Mouse (Mus musculus) embryonic facial prominence, embryonic 15.5 days (tissue): ENCODE measurements at regions not wholly inside any gene's neighbourhood (a gene's known extent, or its start where the extent isn't known, plus 50 kb on each side); places are given as distances from the start of the nearest gene placed in this dataset.
A peak's percentile ranks its signal among the peaks of the same experiment; 100 is the strongest.

ENCODE experiments used
- ATAC-seq: fragments of 200-750 bp; cut with Nextera tagmentation; 2 replicates; pipeline ENCODE4 v1.8.0; 2017; ENCODE audit warnings: low read depth, moderate TSS enrichment; ENCODE audit not compliant: insufficient number of reproducible peaks, low FRiP score, low TSS enrichment
- H3K27ac ChIP-seq: fragments of 300-500 bp; sonication (generic); replicated peaks from 2 replicates; pipeline ENCODE4 v1.5.1; 2015; ENCODE audit warnings: mild to moderate bottlenecking, inconsistent platforms
- H3K27me3 ChIP-seq: fragments of 300-500 bp; sonication (generic); 2 replicates; pipeline ENCODE4 v1.6.1; 2015; ENCODE audit warnings: inconsistent platforms
- H3K36me3 ChIP-seq: fragments of 300-500 bp; sonication (generic); 2 replicates; pipeline ENCODE4 v1.6.1; 2015; ENCODE audit warnings: mild to moderate bottlenecking, inconsistent platforms
- H3K4me1 ChIP-seq: fragments of 300-500 bp; sonication (generic); 2 replicates; pipeline ENCODE4 v1.6.1; 2015; ENCODE audit warnings: inconsistent platforms
- H3K4me2 ChIP-seq: fragments of 300-500 bp; sonication (generic); replicated peaks from 2 replicates; pipeline ENCODE4 v1.6.1; 2015; ENCODE audit warnings: mild to moderate bottlenecking, inconsistent platforms
- H3K4me3 ChIP-seq: fragments of 300-500 bp; sonication (generic); replicated peaks from 2 replicates; pipeline ENCODE4 v1.5.1; 2015; ENCODE audit warnings: mild to moderate bottlenecking, inconsistent platforms
- H3K9ac ChIP-seq: fragments of 300-500 bp; sonication (generic); 2 replicates; pipeline ENCODE4 v1.6.1; 2015; ENCODE audit warnings: inconsistent platforms
- H3K9me3 ChIP-seq: fragments of 300-500 bp; sonication (generic); replicated peaks from 2 replicates; pipeline ENCODE4 v1.6.1; 2016; ENCODE audit warnings: inconsistent platforms
- WGBS: fragments of 180-500 bp; shearing (Covaris S2); methylation state at CpG from one replicate; pipeline ENCODE4 v1.1.7; 2015; 5-methylcytosine and 5-hydroxymethylcytosine counted together

GRCm38 (mm10) chr2:50967133-50967532 lies 181.8 kb downstream of the Rnd3 start:
- H3K4me2 ChIP-seq = no peak overlapping the region

GRCm38 (mm10) chr2:50965485-50966017 lies 183.4 kb downstream of the Rnd3 start:
- no peak overlapping the region for H3K27ac ChIP-seq
- no peak for ATAC-seq
- no peaks in the 10 kb centered on the region for H3K9me3 ChIP-seq
- H3K27me3 ChIP-seq = no peaks in the 10 kb centered on the region
- no peak overlapping the region for H3K9ac ChIP-seq
- no peaks in the 10 kb centered on the region for H3K36me3 ChIP-seq
- no peak overlapping the region for H3K4me2 ChIP-seq
- H3K4me3 ChIP-seq = no peak overlapping the region
- H3K4me1 ChIP-seq = no peaks in the 10 kb centered on the region
- 82% methylated on average over 8 of the region's 8 CpGs for WGBS

More at GRCm38 (mm10) chr2:50967133-50967532, 181.8 kb downstream of the Rnd3 start:
- Histone ChIP-seq H3K4me3 (no peak overlapping the region), H3K4me1 (peaks cover 9% of the 10 kb centered on the region), H3K9ac (no peak overlapping the region), H3K9me3 (no peaks in the 10 kb centered on the region), H3K27me3 (no peaks in the 10 kb centered on the region), H3K36me3 (no peaks in the 10 kb centered on the region), H3K27ac (no peak overlapping the region)
- ATAC-seq = no peak
- WGBS = 69% methylated on average over 4 of the region's 4 CpGs

GRCm38 (mm10) chr2:50964062-50964461 lies 184.8 kb downstream of the Rnd3 start:
- Histone ChIP-seq H3K4me2 (no peak overlapping the region), H3K9ac (no peak overlapping the region), H3K27me3 (no peaks in the 10 kb centered on the region), H3K36me3 (no peaks in the 10 kb centered on the region), H3K4me1 (no peaks in the 10 kb centered on the region), H3K9me3 (no peaks in the 10 kb centered on the region), H3K4me3 (no peak overlapping the region), H3K27ac (no peak overlapping the region)
- no peak for ATAC-seq
- WGBS = 86% methylated on average over 3 of the region's 3 CpGs

- no peak overlapping the region for H3K4me3 ChIP-seq
- H3K4me2 ChIP-seq = no peak overlapping the region
- no peaks in the 10 kb centered on the region for H3K9me3 ChIP-seq
- no peaks in the 10 kb centered on the region for H3K4me1 ChIP-seq
- no peaks in the 10 kb centered on the region for H3K27me3 ChIP-seq
- H3K9ac ChIP-seq = no peak overlapping the region
- ATAC-seq = no peak
- no peak overlapping the region for H3K27ac ChIP-seq
- 73% methylated on average over 4 of the region's 4 CpGs for WGBS
- H3K36me3 ChIP-seq = no peaks in the 10 kb centered on the region
Observed at GRCm38 (mm10) chr2:50961049-50961448, 187.9 kb downstream of the Rnd3 start.

- Histone ChIP-seq H3K9ac (no peak overlapping the region), H3K4me3 (no peak overlapping the region), H3K9me3 (no peaks in the 10 kb centered on the region), H3K27me3 (no peaks in the 10 kb centered on the region), H3K4me2 (no peak overlapping the region), H3K27ac (no peak overlapping the region), H3K36me3 (no peaks in the 10 kb centered on the region), H3K4me1 (no peaks in the 10 kb centered on the region)
- WGBS = 82% methylated on average over 9 of the region's 9 CpGs
- ATAC-seq = no peak
Observed at GRCm38 (mm10) chr2:50959323-50959722, 189.6 kb downstream of the Rnd3 start.

- H3K36me3 ChIP-seq = no peaks in the 10 kb centered on the region
- no peaks in the 10 kb centered on the region for H3K27me3 ChIP-seq
- 60% methylated on average over 6 of the region's 6 CpGs for WGBS
- H3K4me1 ChIP-seq = no peaks in the 10 kb centered on the region
- H3K4me2 ChIP-seq = no peak overlapping the region
- H3K4me3 ChIP-seq = no peak overlapping the region
- no peak for ATAC-seq
- no peak overlapping the region for H3K27ac ChIP-seq
- no peaks in the 10 kb centered on the region for H3K9me3 ChIP-seq
- H3K9ac ChIP-seq = no peak overlapping the region
Observed at GRCm38 (mm10) chr2:50954361-50955066, 194.4 kb downstream of the Rnd3 start.

GRCm38 (mm10) chr2:50951027-50951426 lies 197.9 kb downstream of the Rnd3 start:
- H3K4me1 ChIP-seq = no peaks in the 10 kb centered on the region
- H3K4me2 ChIP-seq = no peak overlapping the region
- H3K9ac ChIP-seq = no peak overlapping the region
- no peak for ATAC-seq
- H3K27ac ChIP-seq = no peak overlapping the region
- WGBS = 88% methylated on average over 3 of the region's 3 CpGs
- no peaks in the 10 kb centered on the region for H3K9me3 ChIP-seq
- H3K4me3 ChIP-seq = no peak overlapping the region
- H3K27me3 ChIP-seq = no peaks in the 10 kb centered on the region
- no peaks in the 10 kb centered on the region for H3K36me3 ChIP-seq

GRCm38 (mm10) chr2:50949717-50950116 lies 199.2 kb downstream of the Rnd3 start:
- Histone ChIP-seq H3K27ac (no peak overlapping the region), H3K4me1 (peaks cover 10% of the 10 kb centered on the region), H3K27me3 (no peaks in the 10 kb centered on the region), H3K9me3 (no peaks in the 10 kb centered on the region), H3K4me3 (no peak overlapping the region), H3K9ac (no peak overlapping the region), H3K36me3 (no peaks in the 10 kb centered on the region), H3K4me2 (no peak overlapping the region)
- no peak for ATAC-seq
- 70% methylated on average over 4 of the region's 4 CpGs for WGBS

- Histone ChIP-seq H3K4me2 (no peak overlapping the region), H3K9ac (no peak overlapping the region), H3K36me3 (no peaks in the 10 kb centered on the region), H3K9me3 (no peaks in the 10 kb centered on the region), H3K4me1 (peaks cover 16% of the 10 kb centered on the region), H3K27ac (no peak overlapping the region), H3K4me3 (no peak overlapping the region), H3K27me3 (no peaks in the 10 kb centered on the region)
- 74% methylated on average over 4 of the region's 4 CpGs for WGBS
- ATAC-seq = no peak
Observed at GRCm38 (mm10) chr2:50945526-50945925, 203.4 kb downstream of the Rnd3 start.

GRCm38 (mm10) chr2:50943180-50943579 lies 205.7 kb downstream of the Rnd3 start:
- no peak for ATAC-seq
- H3K4me2 ChIP-seq = peak overlapping the region; percentile 33
- no peaks in the 10 kb centered on the region for H3K9me3 ChIP-seq
- H3K4me1 ChIP-seq = peaks cover 16% of the 10 kb centered on the region
- H3K36me3 ChIP-seq = no peaks in the 10 kb centered on the region
- H3K4me3 ChIP-seq = peak overlapping the region; percentile 19; the same call in 1 of the 2 replicates
- peak overlapping the region; percentile 69 for H3K27ac ChIP-seq
- no peak overlapping the region for H3K9ac ChIP-seq
- 29% methylated on average over 15 of the region's 15 CpGs for WGBS
- no peaks in the 10 kb centered on the region for H3K27me3 ChIP-seq

- H3K9me3 ChIP-seq = no peaks in the 10 kb centered on the region
- WGBS = 43% methylated on average over 11 of the region's 11 CpGs
- ATAC-seq = no peak; the same call in 1 of the 2 replicates
- no peak overlapping the region for H3K9ac ChIP-seq
- no peaks in the 10 kb centered on the region for H3K36me3 ChIP-seq
- 0 out of 2 replicates have a peak overlapping the region, but pooled peaks have one; percentile 19 for H3K4me3 ChIP-seq
- no peaks in the 10 kb centered on the region for H3K27me3 ChIP-seq
- H3K4me2 ChIP-seq = peak overlapping the region; percentile 33
- peak overlapping the region; percentile 69 for H3K27ac ChIP-seq
- H3K4me1 ChIP-seq = peaks cover 16% of the 10 kb centered on the region
Observed at GRCm38 (mm10) chr2:50942741-50943140, 206.2 kb downstream of the Rnd3 start.

- no peak for ATAC-seq
- 22% methylated on average over 7 of the region's 7 CpGs for WGBS
- no peaks in the 10 kb centered on the region for H3K36me3 ChIP-seq
- no peak overlapping the region for H3K4me3 ChIP-seq
- no peak overlapping the region for H3K9ac ChIP-seq
- no peak overlapping the region for H3K27ac ChIP-seq
- no peak overlapping the region for H3K4me2 ChIP-seq
- 0 out of 2 replicates have a peak, but pooled peaks cover 3% of the 10 kb centered on the region for H3K4me1 ChIP-seq
- H3K9me3 ChIP-seq = no peaks in the 10 kb centered on the region
- no peaks in the 10 kb centered on the region for H3K27me3 ChIP-seq
Observed at GRCm38 (mm10) chr2:50932936-50933335, 216.0 kb downstream of the Rnd3 start.
